Mouse (Mus musculus) liver, embryonic 13.5 days (tissue): ENCODE results near the gene Bbc3. TPM values are rescaled to one million over a fixed set of nuclear protein-coding genes. Genes with fewer than 3 reads are reported as not detected.
"Not testable (repeated sequence)": the region's sequence is repeated elsewhere in the genome, so short reads cannot be mapped to it uniquely, and the experiment has no call there.

Experiments used
- ATAC-seq: fragments of 200-750 bp; cut with Nextera tagmentation; 2 replicates; pipeline ENCODE4 v1.8.0; 2017; ENCODE audit warnings: low read depth, mild to moderate bottlenecking, moderate number of reproducible peaks, moderate library complexity
- DNase-seq: peaks from one replicate; pipeline ENCODE4 v3.0.0; 2022
- H3K27ac ChIP-seq: fragments of 300-500 bp; sonication (generic); 2 replicates; pipeline ENCODE4 v1.5.1; 2015; ENCODE audit warnings: moderate library complexity, mild to moderate bottlenecking, inconsistent platforms
- H3K27me3 ChIP-seq: fragments of 300-500 bp; sonication (generic); 2 replicates; pipeline ENCODE4 v1.6.1; 2015; ENCODE audit warnings: mild to moderate bottlenecking, inconsistent platforms
- H3K36me3 ChIP-seq: fragments of 300-500 bp; sonication (generic); 2 replicates; pipeline ENCODE4 v1.6.1; 2015; ENCODE audit warnings: mild to moderate bottlenecking, inconsistent platforms
- H3K4me1 ChIP-seq: fragments of 300-500 bp; sonication (generic); replicated peaks from 2 replicates; pipeline ENCODE4 v1.6.1; 2015; ENCODE audit warnings: inconsistent platforms
- H3K4me2 ChIP-seq: fragments of 300-500 bp; sonication (generic); 2 replicates; pipeline ENCODE4 v1.6.1; 2015; ENCODE audit warnings: inconsistent platforms, mild to moderate bottlenecking, moderate library complexity
- H3K4me3 ChIP-seq: fragments of 300-500 bp; sonication (generic); replicated peaks from 2 replicates; pipeline ENCODE4 v1.5.1; 2015; ENCODE audit warnings: mild to moderate bottlenecking, inconsistent platforms
- H3K9ac ChIP-seq: fragments of 300-500 bp; sonication (generic); 2 replicates; pipeline ENCODE4 v1.6.1; 2015; ENCODE audit warnings: mild to moderate bottlenecking, inconsistent platforms
- H3K9me3 ChIP-seq: fragments of 300-500 bp; sonication (generic); replicated peaks from 2 replicates; pipeline ENCODE4 v1.6.1; 2016; ENCODE audit warnings: inconsistent platforms
- WGBS: fragments of 180-500 bp; shearing (Covaris S2); methylation state at CpG from one replicate; pipeline ENCODE4 v1.1.7; 2015; ENCODE audit not compliant: insufficient replicate concordance; 5-methylcytosine and 5-hydroxymethylcytosine counted together
- polyA plus RNA-seq: library from polyadenylated mRNA; unstranded; fragments of >200 nt; fragmentation: Nextera tagmentation; extraction: Ambion mirVana; gene quantifications from 2 replicates; pipeline ENCODE4 v1.2.1, GENCODE M21; 2015

Gene Bbc3
- polyA plus RNA-seq = 4.1 and 4.5 TPM in 2 replicates

DNA sequence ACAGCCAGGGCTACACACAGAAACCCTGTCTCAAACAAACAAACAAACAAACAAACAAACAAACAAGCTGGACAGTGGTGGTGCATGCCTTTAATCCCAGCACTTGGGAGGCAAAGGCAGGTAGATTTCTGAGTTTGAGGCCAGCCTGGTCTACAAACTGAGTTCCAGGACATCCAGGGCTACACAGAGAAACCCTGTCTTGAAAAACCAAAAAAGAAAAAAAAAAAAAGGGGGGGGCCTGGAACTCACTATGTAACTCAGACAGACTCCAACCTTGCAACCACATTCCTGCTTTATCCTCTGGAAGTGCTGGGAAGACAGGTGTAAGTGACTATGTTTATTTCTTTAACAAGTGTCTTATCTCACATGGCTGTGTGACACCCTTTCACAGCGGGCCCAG, at the start of gene Bbc3:
Bbc3 (plus strand) TSS at position 301 of the 400 bp plus-strand sequence.
- 17% methylated on average over 1 of the region's 1 CpGs for WGBS
- Histone ChIP-seq H3K27me3 (peaks cover 18% of the 10 kb centered on the region), H3K27ac (peak within 1 kb of the TSS; percentile 99), H3K4me1 (peaks cover 68% of the 10 kb centered on the region), H3K9ac (peak within 1 kb of the TSS; percentile 99), H3K4me3 (peak within 1 kb of the TSS; percentile 91), H3K4me2 (peak within 1 kb of the TSS; percentile 100)
- ATAC-seq, H3K36me3 ChIP-seq, H3K9me3 ChIP-seq, DNase-seq: not testable (repeated sequence)

DNA sequence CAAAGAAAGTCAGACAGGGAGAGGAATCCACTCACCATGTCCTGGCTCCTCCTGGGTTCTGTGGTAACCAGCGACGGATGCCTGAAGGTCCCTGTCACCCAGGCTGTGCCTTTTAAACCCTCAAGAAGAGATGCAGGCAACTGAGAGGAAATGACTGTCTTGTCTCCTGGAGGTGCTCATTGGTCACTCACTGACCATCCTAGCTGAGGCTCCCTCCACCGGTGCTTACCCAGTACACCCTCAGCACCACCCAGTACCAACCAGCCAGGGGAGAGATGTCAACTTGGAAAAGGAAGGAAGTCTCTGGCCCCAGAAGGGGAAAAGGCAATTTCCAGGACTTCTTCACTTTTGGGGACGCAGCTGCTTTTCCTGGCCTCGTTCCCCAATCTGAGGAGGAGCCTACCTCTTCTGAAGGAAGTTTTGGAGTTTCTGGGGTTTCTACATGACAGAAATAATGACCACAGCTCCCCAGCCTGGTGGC, 49.0 kb upstream of the Bbc3 start, which contains the start of gene C5ar1:
C5ar1 (minus strand) TSS at position 431 of the 481 bp plus-strand sequence.
- Histone ChIP-seq H3K4me2 (no peak within 1 kb of the TSS), H3K9me3 (no peaks in the 10 kb centered on the region), H3K27me3 (no peaks in the 10 kb centered on the region), H3K4me3 (no peak within 1 kb of the TSS), H3K4me1 (no peaks in the 10 kb centered on the region), H3K9ac (no peak within 1 kb of the TSS), H3K36me3 (no peaks in the 10 kb centered on the region), H3K27ac (no peak within 1 kb of the TSS)
- DNase-seq (no peak), ATAC-seq (no peak)
- 47% methylated on average over 5 of the region's 5 CpGs for WGBS

DNA sequence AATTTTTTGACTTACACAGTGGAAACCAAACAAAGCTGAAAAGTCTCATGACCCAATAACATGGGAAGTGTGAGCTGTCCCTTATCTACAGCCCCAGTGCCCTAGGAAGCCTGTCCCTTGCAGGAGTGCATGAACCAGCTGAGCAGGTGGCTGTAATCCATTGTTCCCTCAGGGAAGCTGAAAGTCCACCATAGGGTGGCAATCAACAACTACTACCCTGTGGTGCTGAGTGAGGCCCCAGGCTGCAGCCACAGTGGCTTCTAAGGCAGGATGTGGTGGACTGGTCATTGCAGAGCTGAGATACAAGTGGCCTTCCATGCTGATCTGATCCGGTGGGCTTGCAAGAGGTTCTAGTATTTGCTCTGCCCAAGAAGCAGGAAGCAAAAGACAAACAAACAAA, 47.1 kb upstream of the Bbc3 start:
- DNase-seq (no peak), ATAC-seq (no peak)
- H3K27ac ChIP-seq = no peak overlapping the region
- H3K4me3 ChIP-seq = no peak overlapping the region
- H3K27me3 ChIP-seq = no peaks in the 10 kb centered on the region
- no peaks in the 10 kb centered on the region for H3K9me3 ChIP-seq
- no peak overlapping the region for H3K9ac ChIP-seq
- no peaks in the 10 kb centered on the region for H3K4me1 ChIP-seq
- no peak overlapping the region for H3K4me2 ChIP-seq
- H3K36me3 ChIP-seq = no peaks in the 10 kb centered on the region
- WGBS = 30% methylated on average over 1 of the region's 1 CpGs

DNA sequence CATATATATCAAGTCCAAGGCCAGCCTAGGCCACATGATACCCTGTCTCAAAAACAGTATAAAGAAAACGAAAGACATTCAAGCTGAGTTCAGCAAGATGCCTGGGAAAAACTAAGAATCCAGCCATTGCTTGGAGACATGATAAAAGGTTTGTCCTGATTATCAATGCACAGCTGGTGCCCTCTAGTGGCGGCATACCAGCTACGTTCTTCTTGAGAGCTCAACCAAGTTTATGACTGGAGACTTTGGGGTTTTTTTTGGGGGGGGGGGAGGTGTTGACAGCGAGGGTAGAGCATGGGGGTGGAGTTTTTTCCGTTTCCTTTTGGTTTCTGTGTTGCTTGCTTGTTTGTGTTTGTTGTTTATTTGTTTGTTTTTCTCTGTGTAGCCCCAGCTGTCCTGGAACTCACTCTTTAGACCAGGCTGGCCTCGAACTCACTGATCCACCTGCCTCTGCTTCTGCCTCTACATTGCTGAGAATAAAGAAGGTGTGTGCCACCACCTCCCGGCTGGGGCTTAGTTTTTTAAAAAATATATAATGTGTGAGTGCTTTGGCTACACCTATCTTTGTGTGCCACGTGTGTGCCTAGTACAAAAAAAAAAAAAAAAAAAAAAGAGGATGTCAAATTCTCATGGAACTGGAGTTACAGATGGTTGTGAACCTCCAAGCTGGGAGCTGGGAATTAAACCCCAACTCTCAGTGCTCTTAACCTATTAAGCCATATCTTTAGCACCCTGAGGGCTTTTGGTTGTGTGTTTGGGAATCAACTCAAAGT, 45.0 kb upstream of the Bbc3 start:
- ATAC-seq = no peak
- no peaks in the 10 kb centered on the region for H3K36me3 ChIP-seq

DNA sequence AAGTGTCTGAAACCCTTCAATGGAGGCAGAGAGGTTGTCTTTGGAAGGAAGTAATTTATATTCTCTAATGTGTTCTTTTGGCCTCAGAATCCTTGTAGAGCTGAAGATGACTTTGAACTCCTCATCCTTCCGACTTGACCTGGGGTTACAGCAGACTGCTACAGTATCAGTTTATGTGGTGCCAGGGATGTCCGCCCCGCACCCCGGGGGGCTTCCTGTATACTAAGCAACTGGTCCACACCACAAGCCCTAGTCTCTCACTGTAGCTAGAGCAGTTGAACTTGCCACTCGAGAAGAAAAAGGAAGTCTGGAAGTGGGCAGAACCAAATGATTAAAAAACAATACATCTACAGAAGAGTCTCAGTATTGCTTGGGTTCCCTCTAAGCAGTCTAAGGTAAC, 44.4 kb upstream of the Bbc3 start:
- 44% methylated on average over 5 of the region's 5 CpGs for WGBS
- H3K27ac ChIP-seq = no peak overlapping the region
- H3K4me3 ChIP-seq = no peak overlapping the region
- no peak overlapping the region for H3K9ac ChIP-seq
- no peak for DNase-seq
- H3K4me1 ChIP-seq = no peaks in the 10 kb centered on the region
- no peak for ATAC-seq
- no peaks in the 10 kb centered on the region for H3K27me3 ChIP-seq
- H3K36me3 ChIP-seq = no peaks in the 10 kb centered on the region
- H3K4me2 ChIP-seq = no peak overlapping the region
- no peaks in the 10 kb centered on the region for H3K9me3 ChIP-seq

More for the DNA sequence above, 45.0 kb upstream of the Bbc3 start:
- no peak overlapping the region for H3K9ac ChIP-seq
- no peaks in the 10 kb centered on the region for H3K27me3 ChIP-seq
- H3K9me3 ChIP-seq = no peaks in the 10 kb centered on the region
- H3K4me2 ChIP-seq = no peak overlapping the region
- 21% methylated on average over 8 of the region's 8 CpGs for WGBS
- no peak overlapping the region for H3K27ac ChIP-seq
- no peaks in the 10 kb centered on the region for H3K4me1 ChIP-seq
- no peak overlapping the region for H3K4me3 ChIP-seq
- DNase-seq = peak; percentile 58

DNA sequence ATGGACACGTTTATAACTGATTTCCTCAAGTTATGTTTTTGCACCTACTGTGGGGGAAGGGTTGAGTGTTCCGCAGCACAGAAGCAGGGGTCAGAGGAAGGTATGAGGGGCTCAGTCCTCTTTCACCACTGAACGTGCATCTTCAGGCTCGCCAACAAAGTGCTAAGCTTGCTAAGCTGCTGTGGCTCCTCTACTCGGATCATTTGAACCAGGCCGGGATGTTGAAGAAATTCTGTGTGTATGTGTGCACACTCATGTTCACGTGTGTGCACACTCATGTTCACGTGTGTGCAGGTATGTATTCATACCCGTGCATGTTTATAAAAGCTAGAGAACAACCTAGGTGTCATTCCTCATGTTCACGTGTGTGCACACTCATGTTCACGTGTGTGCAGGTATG, 42.3 kb upstream of the Bbc3 start:
- Histone ChIP-seq H3K27me3 (no peaks in the 10 kb centered on the region), H3K4me3 (no peak overlapping the region), H3K36me3 (peaks cover 4% of the 10 kb centered on the region; the same call in 1 of the 2 replicates), H3K9ac (no peak overlapping the region), H3K4me2 (no peak overlapping the region), H3K27ac (no peak overlapping the region), H3K4me1 (peaks cover 13% of the 10 kb centered on the region), H3K9me3 (no peaks in the 10 kb centered on the region)
- WGBS = 76% methylated on average over 11 of the region's 11 CpGs
- DNase-seq = no peak
- no peak for ATAC-seq

DNA sequence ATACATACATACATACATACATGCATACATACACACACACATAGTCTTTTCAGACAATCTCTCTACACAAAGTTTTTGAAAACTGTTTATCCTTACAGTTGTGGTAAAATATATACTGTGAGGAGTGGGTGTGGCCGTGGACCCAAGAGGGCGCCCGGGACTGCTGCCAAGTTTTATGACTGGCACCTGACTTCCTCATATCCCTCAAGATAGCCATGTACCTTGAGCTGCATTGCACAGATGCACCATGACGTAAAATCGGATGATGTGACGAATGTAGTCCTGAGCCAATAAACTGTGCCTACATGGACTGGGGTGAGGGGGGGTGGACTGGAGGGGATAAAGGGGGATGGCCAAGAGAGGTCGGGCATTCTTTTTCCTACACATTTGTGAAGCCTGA, 41.6 kb upstream of the Bbc3 start:
- not testable (repeated sequence) for H3K36me3 ChIP-seq, H3K4me2 ChIP-seq, H3K27ac ChIP-seq, DNase-seq, H3K4me3 ChIP-seq, H3K9ac ChIP-seq, ATAC-seq, H3K9me3 ChIP-seq, H3K27me3 ChIP-seq
- peaks cover 17% of the 10 kb centered on the region for H3K4me1 ChIP-seq
- 63% methylated on average over 7 of the region's 7 CpGs for WGBS

DNA sequence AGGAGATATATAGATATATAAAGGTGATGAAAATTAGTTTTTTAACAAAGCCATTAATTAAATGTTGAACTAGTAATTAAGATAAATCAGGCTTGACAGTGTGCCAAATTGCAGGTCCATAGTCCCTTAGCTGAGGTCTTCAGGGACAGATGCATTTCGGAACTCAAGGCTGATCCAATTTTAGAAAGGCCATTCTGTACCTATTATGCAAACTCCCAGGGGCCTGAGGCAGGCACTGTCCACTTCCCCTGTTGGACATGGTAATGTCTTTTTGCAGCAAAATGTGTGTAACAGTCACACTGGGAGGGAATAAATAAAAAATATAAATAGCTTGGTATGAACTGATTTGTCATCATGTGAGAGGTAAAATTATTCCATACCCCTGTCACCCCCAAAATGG, 37.1 kb upstream of the Bbc3 start:
- ATAC-seq = no peak
- Histone ChIP-seq H3K27ac (no peak overlapping the region), H3K9me3 (no peaks in the 10 kb centered on the region), H3K27me3 (no peaks in the 10 kb centered on the region), H3K4me2 (no peak overlapping the region; the same call in 1 of the 2 replicates), H3K4me1 (peaks cover 58% of the 10 kb centered on the region), H3K4me3 (no peak overlapping the region), H3K36me3 (peaks cover 16% of the 10 kb centered on the region), H3K9ac (peak overlapping the region; percentile 93; the same call in 1 of the 2 replicates)
- WGBS = 80% methylated on average over 1 of the region's 1 CpGs
- DNase-seq = no peak

DNA sequence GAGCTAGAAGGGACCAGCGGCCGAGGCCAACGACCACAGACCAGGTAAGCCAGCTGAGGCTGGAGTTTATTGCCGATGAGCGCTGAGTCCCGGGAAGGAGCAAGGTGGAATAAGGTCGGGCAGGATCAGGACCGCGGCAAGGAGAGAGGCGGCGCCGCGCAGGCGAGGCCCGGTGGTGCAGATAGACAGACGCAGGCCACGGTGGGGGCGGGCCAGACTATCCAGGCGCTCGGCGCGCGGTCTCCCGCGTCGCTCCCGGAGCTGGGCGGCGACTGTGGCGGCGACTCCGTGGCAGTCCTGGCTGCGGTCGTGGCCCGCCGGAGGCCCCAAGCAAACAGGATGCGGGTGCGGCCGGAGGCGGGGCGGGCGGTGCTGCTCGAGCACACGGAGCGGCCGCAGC, 35.5 kb upstream of the Bbc3 start:
- Histone ChIP-seq H3K4me1 (peaks cover 70% of the 10 kb centered on the region), H3K4me3 (peak overlapping the region; percentile 84), H3K36me3 (peaks cover 31% of the 10 kb centered on the region), H3K4me2 (peak overlapping the region; percentile 100), H3K27me3 (no peaks in the 10 kb centered on the region), H3K9ac (peak overlapping the region; percentile 93), H3K9me3 (no peaks in the 10 kb centered on the region), H3K27ac (peak overlapping the region; percentile 98)
- peak; percentile 87 for DNase-seq
- WGBS = under 1% methylated on average over 46 of the region's 46 CpGs
- peak; percentile 79 for ATAC-seq

DNA sequence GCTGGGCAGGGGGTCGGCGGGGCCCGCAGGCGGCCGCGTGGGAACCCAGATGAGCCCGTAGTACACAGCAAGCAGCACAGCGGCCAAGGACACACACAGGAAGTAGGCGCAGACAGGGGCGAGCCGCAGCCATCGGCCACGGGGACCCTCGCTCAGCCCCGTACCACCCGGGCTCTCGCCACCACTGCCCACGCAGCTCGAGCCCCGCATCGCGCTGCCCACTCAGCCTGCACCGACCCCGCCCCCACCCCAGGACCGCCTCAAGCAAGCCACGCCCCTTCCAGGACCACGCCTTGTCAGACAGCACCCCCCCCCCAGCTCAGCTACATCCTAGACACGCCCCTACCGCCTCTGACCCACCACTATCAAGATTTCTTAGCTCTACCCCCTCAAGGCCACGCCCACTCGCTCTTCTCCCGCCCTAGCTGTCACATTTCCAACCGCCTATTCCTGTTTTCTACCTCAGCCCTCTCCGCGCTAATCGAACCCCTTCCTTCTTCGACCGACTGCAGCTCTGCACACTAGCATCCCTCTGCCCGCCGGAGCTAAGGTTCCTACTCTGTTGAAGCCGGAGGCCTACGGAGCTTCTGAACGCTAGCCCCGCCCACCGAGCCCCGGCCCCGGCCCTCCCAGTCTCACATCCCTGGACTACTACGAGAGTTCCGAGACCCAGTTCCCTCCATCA, 35.0 kb upstream of the Bbc3 start, which contains the start of gene Inafm1:
Inafm1 (minus strand) TSS at position 537 of the 685 bp plus-strand sequence.
- DNase-seq = peak; percentile 86

DNA sequence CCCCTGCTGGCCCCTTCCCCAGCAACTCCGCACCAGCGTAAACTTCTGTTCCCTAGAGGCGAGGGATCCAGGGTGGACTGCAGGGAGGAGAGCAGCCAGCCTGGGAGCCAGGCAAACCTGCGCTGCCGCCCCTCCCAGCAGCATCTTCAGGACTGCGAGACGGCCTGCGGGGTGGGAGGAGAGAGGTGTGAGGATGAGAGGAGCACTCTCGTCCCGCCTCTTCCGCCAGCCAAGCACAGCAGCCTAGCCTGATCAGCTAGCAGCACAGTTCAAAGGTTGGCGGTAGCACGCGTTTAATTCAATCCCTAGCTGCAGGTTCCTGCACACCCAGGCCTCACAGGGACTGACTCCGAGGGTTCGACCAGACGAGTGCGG, 34.4 kb upstream of the Bbc3 start:
- under 1% methylated on average over 18 of the region's 18 CpGs for WGBS
- H3K4me2 ChIP-seq = peak overlapping the region; percentile 100
- DNase-seq = peak; percentile 82
- peak overlapping the region; percentile 98 for H3K27ac ChIP-seq
- H3K4me3 ChIP-seq = peak overlapping the region; percentile 84
- peak; percentile 85 for ATAC-seq
- peaks cover 70% of the 10 kb centered on the region for H3K4me1 ChIP-seq
- H3K9me3 ChIP-seq = no peaks in the 10 kb centered on the region
- H3K36me3 ChIP-seq = peaks cover 42% of the 10 kb centered on the region
- peak overlapping the region; percentile 93 for H3K9ac ChIP-seq
- H3K27me3 ChIP-seq = no peaks in the 10 kb centered on the region

More for the DNA sequence above, 35.0 kb upstream of the Bbc3 start, which contains the start of gene Inafm1:
- Histone ChIP-seq H3K4me3 (peak within 1 kb of the TSS; percentile 84), H3K4me1 (peaks cover 70% of the 10 kb centered on the region), H3K27ac (peak within 1 kb of the TSS; percentile 98), H3K4me2 (peak within 1 kb of the TSS; percentile 100), H3K36me3 (peaks cover 37% of the 10 kb centered on the region), H3K9ac (peak within 1 kb of the TSS; percentile 93), H3K27me3 (no peaks in the 10 kb centered on the region), H3K9me3 (no peaks in the 10 kb centered on the region)
- 2% methylated on average over 41 of the region's 49 CpGs for WGBS
- ATAC-seq = peak; percentile 69
